Mouse (Mus musculus) macrophage (primary cell): ENCODE data around the gene Tsfm. TPM values are rescaled to one million over a fixed set of nuclear protein-coding genes. Genes with fewer than 3 reads are reported as not detected.

Experiments
- H3K27ac ChIP-seq: fragments of 350-480 bp; formaldehyde crosslinking; 2 replicates; pipeline ENCODE4 v1.9.0; 2021
- H3K36me3 ChIP-seq: fragments of 350-480 bp; formaldehyde crosslinking; 2 replicates; pipeline ENCODE4 v1.9.0; 2021; ENCODE audit errors: inconsistent target
- H3K4me3 ChIP-seq: fragments of 350-480 bp; formaldehyde crosslinking; 2 replicates; pipeline ENCODE4 v1.9.0; 2021; ENCODE audit errors: inconsistent target
- H3K79me2 ChIP-seq: fragments of 350-480 bp; formaldehyde crosslinking; 2 replicates; pipeline ENCODE4 v1.9.0; 2021; ENCODE audit errors: inconsistent target
- WGBS: methylation state at CpG from one replicate; pipeline ENCODE4 v1.1.7; 2026; ENCODE audit warnings: inconsistent platforms; ENCODE audit not compliant: missing documents; 5-methylcytosine and 5-hydroxymethylcytosine counted together
- polyA plus RNA-seq: library from polyadenylated mRNA; stranded (reverse); fragments of 250-400 nt; gene quantifications from 3 replicates; pipeline ENCODE4 v1.2.4, GENCODE M21; 2018; ENCODE audit warnings: inconsistent platforms

Gene Tsfm
- polyA plus RNA-seq, 1 experiment from 2014 or later = 4.9 TPM

DNA sequence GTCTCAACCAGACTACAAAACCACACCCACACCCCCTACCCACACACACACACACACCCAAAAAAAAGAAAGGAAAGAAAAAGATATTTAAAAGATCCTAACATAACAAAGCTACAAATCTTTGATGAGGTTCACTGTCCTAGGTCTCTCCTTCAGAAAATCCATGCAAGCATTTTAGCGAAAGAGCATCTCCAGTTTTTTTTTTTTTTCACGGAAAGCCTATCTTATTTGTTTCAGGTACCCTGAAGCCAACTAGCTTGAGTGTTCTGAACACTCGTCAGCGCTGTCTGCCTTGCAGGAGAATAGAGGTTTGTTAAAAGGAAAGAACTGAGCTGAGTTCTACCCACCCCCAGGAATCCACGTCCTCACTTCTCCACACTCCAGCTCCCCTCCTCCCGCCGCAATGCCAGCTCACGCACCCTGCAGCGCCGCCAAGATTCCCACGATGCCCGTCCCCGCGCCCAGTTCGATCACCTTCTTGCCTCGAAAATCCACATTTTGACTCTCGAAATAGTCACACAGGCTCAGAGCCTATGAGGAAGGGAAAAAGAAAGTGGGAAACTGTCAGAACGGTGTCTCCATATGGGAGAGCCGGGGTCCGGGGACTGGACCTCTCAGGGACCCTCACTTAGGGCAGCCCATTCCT, 10.1 kb upstream of the Tsfm start:
- 9% methylated on average over 20 of the region's 20 CpGs for WGBS
- H3K79me2 ChIP-seq = no peaks in the 10 kb centered on the region
- peak overlapping the region; percentile 65 for H3K4me3 ChIP-seq
- H3K36me3 ChIP-seq = no peaks in the 10 kb centered on the region
- H3K27ac ChIP-seq = no peak overlapping the region

- no peaks in the 10 kb centered on the region for H3K79me2 ChIP-seq
- no peaks in the 10 kb centered on the region for H3K36me3 ChIP-seq
- 85% methylated on average over 11 of the region's 12 CpGs for WGBS
- H3K4me3 ChIP-seq = no peak overlapping the region
- no peak overlapping the region for H3K27ac ChIP-seq
Measured at GRCm38 (mm10) chr10:127037641-127038040, 7.0 kb upstream of the Tsfm start.

- no peaks in the 10 kb centered on the region for H3K79me2 ChIP-seq
- no peak overlapping the region for H3K27ac ChIP-seq
- no peaks in the 10 kb centered on the region for H3K36me3 ChIP-seq
- H3K4me3 ChIP-seq = no peak overlapping the region
- WGBS = 84% methylated on average over 11 of the region's 12 CpGs
Measured at GRCm38 (mm10) chr10:127036273-127036672, 5.6 kb upstream of the Tsfm start.

GRCm38 (mm10) chr10:127033301-127033741, 2.7 kb upstream of the Tsfm start:
- no peak overlapping the region for H3K27ac ChIP-seq
- 94% methylated on average over 6 of the region's 8 CpGs for WGBS
- peaks cover 4% of the 10 kb centered on the region; the same call in 1 of the 2 replicates for H3K36me3 ChIP-seq
- no peak overlapping the region for H3K4me3 ChIP-seq
- H3K79me2 ChIP-seq = peaks cover 6% of the 10 kb centered on the region; the same call in 1 of the 2 replicates

GRCm38 (mm10) chr10:127018422-127018821, 12.2 kb downstream of the Tsfm start:
- H3K36me3 ChIP-seq = peaks cover 15% of the 10 kb centered on the region; the same call in 1 of the 2 replicates
- WGBS = 90% methylated on average over 15 of the region's 16 CpGs
- no peak overlapping the region for H3K27ac ChIP-seq
- H3K4me3 ChIP-seq = no peak overlapping the region
- H3K79me2 ChIP-seq = no peaks in the 10 kb centered on the region

GRCm38 (mm10) chr10:127017071-127017470, 13.6 kb downstream of the Tsfm start:
- 40% methylated on average over 1 of the region's 2 CpGs for WGBS
- peaks cover 1% of the 10 kb centered on the region; the same call in 1 of the 2 replicates for H3K36me3 ChIP-seq

DNA sequence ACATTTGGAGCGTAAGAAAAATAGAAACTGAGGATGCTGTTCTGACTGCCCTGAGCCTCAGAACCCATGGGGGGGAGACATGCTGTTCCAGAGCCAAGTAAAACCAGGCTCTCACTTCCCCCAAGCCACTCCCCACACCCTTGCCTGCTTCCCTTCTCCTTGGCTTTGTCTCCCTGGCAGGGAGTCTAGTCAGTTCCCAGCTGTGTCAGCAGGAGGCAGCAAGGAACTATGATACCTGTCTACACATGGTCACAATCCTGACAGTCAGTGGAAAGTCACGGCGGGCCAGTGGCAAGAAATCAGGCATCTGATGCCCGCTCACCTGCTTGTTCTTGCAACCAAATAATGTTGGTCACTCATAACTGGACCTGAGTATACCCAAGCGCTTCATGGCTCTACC, 14.2 kb downstream of the Tsfm start:
- Histone ChIP-seq H3K4me3 (no peak overlapping the region), H3K36me3 (no peaks in the 10 kb centered on the region), H3K27ac (no peak overlapping the region), H3K79me2 (no peaks in the 10 kb centered on the region)
- WGBS = 75% methylated on average over 5 of the region's 5 CpGs

More at GRCm38 (mm10) chr10:127017071-127017470, 13.6 kb downstream of the Tsfm start:
- no peak overlapping the region for H3K27ac ChIP-seq
- H3K4me3 ChIP-seq = no peak overlapping the region
- H3K79me2 ChIP-seq = no peaks in the 10 kb centered on the region

- no peak overlapping the region for H3K4me3 ChIP-seq
- no peaks in the 10 kb centered on the region for H3K79me2 ChIP-seq
- H3K36me3 ChIP-seq = peaks cover 1% of the 10 kb centered on the region; the same call in 1 of the 2 replicates
- WGBS = 81% methylated on average over 7 of the region's 7 CpGs
- H3K27ac ChIP-seq = no peak overlapping the region
Measured at GRCm38 (mm10) chr10:127003806-127004205, 26.8 kb downstream of the Tsfm start.

GRCm38 (mm10) chr10:127003334-127003733, 27.3 kb downstream of the Tsfm start:
- no peak overlapping the region for H3K4me3 ChIP-seq
- H3K27ac ChIP-seq = no peak overlapping the region
- peaks cover 6% of the 10 kb centered on the region for H3K36me3 ChIP-seq
- WGBS = 91% methylated on average over 5 of the region's 8 CpGs
- H3K79me2 ChIP-seq = no peaks in the 10 kb centered on the region

- Histone ChIP-seq H3K27ac (no peak overlapping the region), H3K36me3 (peaks cover 11% of the 10 kb centered on the region), H3K79me2 (no peaks in the 10 kb centered on the region), H3K4me3 (no peak overlapping the region)
- 75% methylated on average over 5 of the region's 5 CpGs for WGBS
Measured at GRCm38 (mm10) chr10:127002765-127003164, 27.9 kb downstream of the Tsfm start.

DNA sequence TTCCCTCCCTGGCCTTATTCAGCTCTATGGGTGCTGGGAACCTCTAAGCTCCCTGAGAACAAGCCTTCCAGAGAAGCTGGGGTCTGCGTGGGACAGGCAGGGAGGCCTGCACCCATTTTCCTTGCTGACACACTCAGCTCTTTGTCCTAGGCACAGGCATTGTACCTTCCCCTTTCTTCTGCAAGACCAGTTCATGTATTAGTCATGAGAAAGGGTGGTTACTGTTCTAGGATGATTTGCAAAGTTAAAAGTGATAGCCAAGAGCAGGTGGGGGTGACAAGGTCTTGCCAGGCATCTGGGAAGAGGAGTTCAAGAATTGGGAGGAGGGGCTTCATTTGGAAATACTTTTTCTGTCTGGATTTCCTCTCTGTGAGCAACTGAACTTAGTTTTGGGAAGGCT, 28.6 kb downstream of the Tsfm start:
- Histone ChIP-seq H3K27ac (no peak overlapping the region), H3K36me3 (peaks cover 18% of the 10 kb centered on the region), H3K4me3 (no peak overlapping the region), H3K79me2 (no peaks in the 10 kb centered on the region)
- 74% methylated on average over 1 of the region's 1 CpGs for WGBS

DNA sequence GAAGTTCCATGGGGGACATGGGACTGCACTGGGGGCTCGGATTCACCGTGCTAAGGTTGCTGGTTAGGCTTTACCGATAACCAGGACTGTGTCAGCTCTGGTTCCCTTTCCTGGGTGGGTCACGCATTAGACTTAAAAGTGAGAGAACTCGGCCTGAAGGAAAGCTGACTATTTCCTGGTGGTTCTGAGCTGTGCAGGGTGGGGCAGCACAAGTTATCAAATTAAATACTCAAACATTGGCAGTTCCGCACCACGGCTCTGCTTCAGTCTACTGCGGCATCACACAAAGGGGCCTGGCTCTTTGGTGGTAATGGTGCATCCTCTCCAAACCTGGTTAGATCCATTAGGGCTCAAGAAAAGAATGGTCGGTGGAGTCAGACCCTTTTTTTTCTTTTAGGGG, 29.3 kb downstream of the Tsfm start:
- H3K79me2 ChIP-seq = no peaks in the 10 kb centered on the region
- no peak overlapping the region for H3K4me3 ChIP-seq
- peaks cover 18% of the 10 kb centered on the region for H3K36me3 ChIP-seq
- 84% methylated on average over 9 of the region's 9 CpGs for WGBS
- no peak overlapping the region for H3K27ac ChIP-seq

- Histone ChIP-seq H3K36me3 (peaks cover 23% of the 10 kb centered on the region), H3K4me3 (no peak within 1 kb of the TSS), H3K79me2 (no peaks in the 10 kb centered on the region), H3K27ac (no peak within 1 kb of the TSS)
- WGBS = 78% methylated on average over 5 of the region's 5 CpGs
Measured at GRCm38 (mm10) chr10:127000529-127000928, 30.1 kb downstream of the Tsfm start, which contains the start of gene Avil. Gene Avil, plus strand, starts transcription at chr10:127000709.

- 71% methylated on average over 13 of the region's 13 CpGs for WGBS
- Histone ChIP-seq H3K79me2 (no peaks in the 10 kb centered on the region; the same call in 1 of the 2 replicates), H3K36me3 (peaks cover 53% of the 10 kb centered on the region), H3K4me3 (no peak overlapping the region), H3K27ac (no peak overlapping the region)
Measured at GRCm38 (mm10) chr10:126997340-126998113, 33.1 kb downstream of the Tsfm start.

- Histone ChIP-seq H3K36me3 (peaks cover 62% of the 10 kb centered on the region), H3K27ac (no peak overlapping the region), H3K4me3 (no peak overlapping the region), H3K79me2 (peaks cover 38% of the 10 kb centered on the region)
- 73% methylated on average over 3 of the region's 3 CpGs for WGBS
Measured at GRCm38 (mm10) chr10:126993621-126994020, 37.0 kb downstream of the Tsfm start.
